Mouse (Mus musculus): ENCODE data around the gene Galnt2. TPM values are rescaled to one million over a fixed set of nuclear protein-coding genes. Genes with fewer than 3 reads are reported as not detected.
A peak's percentile ranks its signal among the peaks of the same experiment; 100 is the strongest.

The Galnt2 gene
- polyA plus RNA-seq, 2 experiments = 37.8 to 66.9 TPM

DNA sequence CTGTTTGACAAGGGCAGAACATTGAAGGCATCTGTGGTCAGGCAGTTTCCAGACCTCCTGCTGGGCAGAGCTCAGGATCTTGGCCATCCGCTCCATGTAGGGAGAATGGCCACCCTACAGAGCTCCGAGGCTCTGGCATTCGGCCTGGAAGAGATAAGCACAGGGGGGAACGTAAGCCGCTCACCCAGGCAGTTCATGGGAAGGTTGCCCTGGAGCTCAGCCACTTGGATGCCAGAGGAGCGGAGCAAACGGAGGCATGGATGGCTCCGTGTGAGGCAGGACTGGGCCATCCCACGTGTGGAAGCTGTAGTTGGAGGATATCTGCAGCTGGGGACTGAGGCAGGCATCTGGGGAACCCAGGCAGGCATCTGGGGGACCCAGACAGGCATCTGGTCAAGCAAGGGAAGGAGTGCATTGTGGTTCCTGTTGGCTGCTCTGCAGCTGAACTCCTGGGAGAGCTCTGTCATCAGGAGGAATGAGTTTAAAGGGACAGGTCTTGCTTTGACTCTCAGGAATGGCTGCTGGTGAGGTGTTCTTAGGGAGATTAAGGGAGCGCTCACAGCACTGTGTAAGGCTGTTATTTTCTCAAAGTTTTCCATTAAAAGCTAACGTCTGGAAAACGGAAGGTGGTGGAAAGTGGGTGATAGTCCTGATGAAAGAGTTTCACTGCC is 85.4 kb downstream of the Galnt2 start:
- no peak overlapping the region for H3K27ac ChIP-seq (replicated peaks; ENCODE audit: low read depth, low read length)
- TF ChIP-seq POLR2A (IDR thresholded peaks at IDR 0.05; ENCODE audit: borderline replicate concordance, extremely low read depth, insufficient read depth, insufficient read length) = no peak
- no peak overlapping the region for H3K4me3 ChIP-seq (replicated peaks; ENCODE audit: low read length)
- H3K9me3 ChIP-seq (ENCODE audit: control insufficient read depth, low read length) = no peaks in the 10 kb centered on the region
- 0 out of 2 replicates have a peak, but pooled peaks cover 3% of the 10 kb centered on the region for H3K36me3 ChIP-seq (ENCODE audit: control insufficient read depth, insufficient read depth, low read length)
- WGBS = 62% methylated on average over 12 of the region's 12 CpGs
- DNase-seq (ENCODE audit: low spot score) = no peak
- 0 out of 2 replicates have a peak overlapping the region, but pooled peaks have one; percentile 8 for H3K9ac ChIP-seq (ENCODE audit: low read depth, low read length, severe bottlenecking)
- no peak overlapping the region for H3K4me2 ChIP-seq (replicated peaks; ENCODE audit: low read depth, low read length, severe bottlenecking)
- peaks cover 18% of the 10 kb centered on the region for H3K4me1 ChIP-seq (ENCODE audit: control insufficient read depth, insufficient read depth, low read length)
- ATAC-seq (ENCODE audit: low FRiP score, low read depth) = no peak
- no peaks in the 10 kb centered on the region for H3K27me3 ChIP-seq (ENCODE audit: control insufficient read depth, insufficient read depth, low read length)

DNA sequence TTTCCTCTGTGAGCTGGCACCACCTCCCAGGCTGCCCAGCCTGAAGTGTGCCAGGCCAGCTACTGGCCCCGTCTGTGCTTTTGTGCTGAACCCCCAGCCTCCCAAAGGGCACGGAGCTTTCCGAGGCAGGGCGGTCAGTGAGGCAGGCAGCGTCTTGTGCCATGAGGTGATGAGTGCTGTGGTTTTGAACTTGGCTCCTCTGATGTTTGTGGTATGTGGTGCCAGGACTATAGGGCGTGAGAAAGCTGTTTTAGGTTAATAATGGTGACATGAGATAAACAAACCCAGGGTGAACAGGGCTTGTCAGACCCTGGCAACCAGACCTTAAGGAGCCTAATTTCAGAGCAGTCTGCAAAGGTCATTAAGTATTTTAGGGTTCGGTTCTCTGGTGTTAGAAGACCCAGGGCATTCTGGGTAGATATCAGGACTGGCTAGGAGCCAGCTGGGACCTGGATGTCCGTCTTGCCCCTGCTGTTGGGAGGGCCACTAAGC is 86.0 kb downstream of the Galnt2 start:
- TF ChIP-seq POLR2A (IDR thresholded peaks at IDR 0.05; ENCODE audit: borderline replicate concordance, extremely low read depth, insufficient read depth, insufficient read length) = no peak
- no peak overlapping the region for H3K4me2 ChIP-seq (replicated peaks; ENCODE audit: low read depth, low read length, severe bottlenecking)
- peaks cover 6% of the 10 kb centered on the region; the same call in 1 of the 2 replicates for H3K36me3 ChIP-seq (ENCODE audit: control insufficient read depth, insufficient read depth, low read length)
- ATAC-seq (ENCODE audit: low FRiP score, low read depth) (no peak), DNase-seq (ENCODE audit: low spot score) (no peak)
- peaks cover 18% of the 10 kb centered on the region for H3K4me1 ChIP-seq (ENCODE audit: control insufficient read depth, insufficient read depth, low read length)
- 66% methylated on average over 8 of the region's 8 CpGs for WGBS
- H3K9ac ChIP-seq (ENCODE audit: low read depth, low read length, severe bottlenecking) = no peak overlapping the region
- no peaks in the 10 kb centered on the region for H3K9me3 ChIP-seq (ENCODE audit: control insufficient read depth, low read length)
- no peak overlapping the region for H3K4me3 ChIP-seq (replicated peaks; ENCODE audit: low read length)
- H3K27me3 ChIP-seq (ENCODE audit: control insufficient read depth, insufficient read depth, low read length) = no peaks in the 10 kb centered on the region
- no peak overlapping the region for H3K27ac ChIP-seq (replicated peaks; ENCODE audit: low read depth, low read length)

DNA sequence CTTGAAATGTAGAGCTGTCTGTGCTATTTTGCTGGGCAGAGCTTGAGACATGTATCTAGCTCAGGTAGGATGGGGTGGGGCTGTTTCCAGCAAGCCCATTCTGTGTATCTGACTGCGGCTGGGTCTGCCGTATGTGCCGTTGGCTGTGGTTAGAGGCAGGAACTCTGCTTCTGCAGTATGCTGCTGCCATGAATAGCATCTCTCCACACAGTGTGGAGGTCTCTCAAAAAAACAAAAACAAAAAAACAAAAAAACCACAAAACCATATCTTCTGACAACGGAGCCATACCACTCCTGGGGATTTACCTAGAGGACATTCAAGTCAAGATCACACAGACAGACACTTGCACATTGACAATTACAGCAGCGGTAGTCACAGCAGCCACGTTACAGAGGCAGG is 86.6 kb downstream of the Galnt2 start:
- H3K36me3 ChIP-seq (ENCODE audit: control insufficient read depth, insufficient read depth, low read length) = peaks cover 7% of the 10 kb centered on the region; the same call in 1 of the 2 replicates
- DNase-seq (ENCODE audit: low spot score) = no peak
- WGBS = 85% methylated on average over 6 of the region's 6 CpGs
- no peak overlapping the region for H3K4me3 ChIP-seq (replicated peaks; ENCODE audit: low read length)
- no peak for ATAC-seq (ENCODE audit: low FRiP score, low read depth)
- no peaks in the 10 kb centered on the region for H3K27me3 ChIP-seq (ENCODE audit: control insufficient read depth, insufficient read depth, low read length)
- no peak overlapping the region for H3K4me2 ChIP-seq (replicated peaks; ENCODE audit: low read depth, low read length, severe bottlenecking)
- no peak for TF ChIP-seq POLR2A (IDR thresholded peaks at IDR 0.05; ENCODE audit: borderline replicate concordance, extremely low read depth, insufficient read depth, insufficient read length)
- peaks cover 18% of the 10 kb centered on the region for H3K4me1 ChIP-seq (ENCODE audit: control insufficient read depth, insufficient read depth, low read length)
- H3K9me3 ChIP-seq (ENCODE audit: control insufficient read depth, low read length) = no peaks in the 10 kb centered on the region
- H3K9ac ChIP-seq (ENCODE audit: low read depth, low read length, severe bottlenecking) = no peak overlapping the region
- H3K27ac ChIP-seq (replicated peaks; ENCODE audit: low read depth, low read length) = no peak overlapping the region

DNA sequence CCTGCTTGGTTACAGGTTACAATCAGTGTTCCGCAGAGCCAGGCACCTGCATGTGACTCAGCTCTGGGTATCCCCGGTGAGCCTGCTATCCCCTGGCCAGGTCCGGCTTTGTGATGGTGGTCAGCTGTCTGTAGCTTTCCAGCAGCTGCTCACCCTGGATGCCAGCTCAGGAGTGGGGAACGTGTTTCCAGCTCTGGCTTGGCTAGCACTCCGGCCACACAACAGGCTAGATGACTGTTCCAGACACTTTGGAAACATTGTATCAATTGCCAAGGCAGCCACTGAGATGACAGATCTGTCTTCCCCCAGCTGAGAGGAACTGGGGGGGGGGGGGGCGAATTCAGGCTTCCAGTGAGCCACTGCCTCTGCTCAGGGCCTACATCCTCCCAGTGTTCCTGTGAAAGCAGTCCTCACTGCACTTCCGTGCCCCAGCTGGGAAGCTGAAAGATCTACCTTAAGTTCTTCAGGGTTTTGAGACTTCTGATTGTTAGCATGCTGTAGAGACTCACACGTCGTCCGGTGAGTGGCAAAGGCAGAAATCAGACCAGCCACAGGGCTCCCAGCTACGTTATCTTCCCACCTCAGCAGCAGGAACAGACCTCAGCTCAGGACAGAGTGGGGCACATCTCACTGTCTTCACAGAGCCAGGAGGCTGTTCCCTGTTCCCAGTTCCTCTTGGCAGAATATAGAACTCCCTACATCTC is 87.6 kb downstream of the Galnt2 start:
- Histone ChIP-seq H3K4me1 (ENCODE audit: control insufficient read depth, insufficient read depth, low read length) (peaks cover 18% of the 10 kb centered on the region), H3K9me3 (ENCODE audit: control insufficient read depth, low read length) (no peaks in the 10 kb centered on the region), H3K4me3 (replicated peaks; ENCODE audit: low read length) (no peak overlapping the region), H3K9ac (ENCODE audit: low read depth, low read length, severe bottlenecking) (no peak overlapping the region), H3K36me3 (ENCODE audit: control insufficient read depth, insufficient read depth, low read length) (peaks cover 10% of the 10 kb centered on the region), H3K27me3 (ENCODE audit: control insufficient read depth, insufficient read depth, low read length) (no peaks in the 10 kb centered on the region), H3K4me2 (replicated peaks; ENCODE audit: low read depth, low read length, severe bottlenecking) (no peak overlapping the region), H3K27ac (replicated peaks; ENCODE audit: low read depth, low read length) (no peak overlapping the region)
- WGBS = 78% methylated on average over 10 of the region's 11 CpGs
- TF ChIP-seq POLR2A (IDR thresholded peaks at IDR 0.05; ENCODE audit: borderline replicate concordance, extremely low read depth, insufficient read depth, insufficient read length) = no peak
- peak; percentile 36 for DNase-seq (ENCODE audit: low spot score)
- ATAC-seq (ENCODE audit: low FRiP score, low read depth) = peak; percentile 21; the same call in 1 of the 2 replicates

DNA sequence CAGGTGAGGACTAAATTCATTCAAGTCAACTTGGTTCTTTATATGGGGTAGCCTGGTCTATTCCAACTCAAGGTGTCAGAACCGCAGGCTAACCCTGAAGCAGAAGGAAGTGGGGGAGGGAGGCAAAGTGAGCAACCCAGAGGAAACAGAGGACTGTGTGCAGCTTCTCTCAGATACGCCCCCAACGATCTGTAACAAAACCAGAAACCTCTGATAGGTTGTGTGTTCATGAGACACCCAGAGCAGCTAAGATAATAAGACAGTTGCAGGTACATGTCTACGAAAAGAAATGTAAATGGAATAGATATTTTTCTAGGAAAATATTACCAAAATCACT is 88.1 kb downstream of the Galnt2 start:
- no peak for TF ChIP-seq POLR2A (IDR thresholded peaks at IDR 0.05; ENCODE audit: borderline replicate concordance, extremely low read depth, insufficient read depth, insufficient read length)
- Histone ChIP-seq H3K4me3 (replicated peaks; ENCODE audit: low read length) (no peak overlapping the region), H3K4me1 (ENCODE audit: control insufficient read depth, insufficient read depth, low read length) (peaks cover 18% of the 10 kb centered on the region), H3K36me3 (ENCODE audit: control insufficient read depth, insufficient read depth, low read length) (peaks cover 15% of the 10 kb centered on the region), H3K9ac (ENCODE audit: low read depth, low read length, severe bottlenecking) (no peak overlapping the region), H3K27ac (replicated peaks; ENCODE audit: low read depth, low read length) (no peak overlapping the region), H3K4me2 (replicated peaks; ENCODE audit: low read depth, low read length, severe bottlenecking) (no peak overlapping the region), H3K9me3 (ENCODE audit: control insufficient read depth, low read length) (no peaks in the 10 kb centered on the region), H3K27me3 (ENCODE audit: control insufficient read depth, insufficient read depth, low read length) (no peaks in the 10 kb centered on the region)
- no peak for DNase-seq (ENCODE audit: low spot score)
- ATAC-seq (ENCODE audit: low FRiP score, low read depth) = no peak
- 87% methylated on average over 4 of the region's 4 CpGs for WGBS
